Mouse (Mus musculus) cerebellum, postnatal 14 days (tissue): ENCODE measurements around the gene Rs1.
A peak's percentile ranks its signal among the peaks of the same experiment; 100 is the strongest.
"Not testable (repeated sequence)": the region's sequence is repeated elsewhere in the genome, so short reads cannot be mapped to it uniquely, and the experiment has no call there.

Experiments used
- DNase-seq, 2 experiments: peaks; one replicate each; pipeline ENCODE4 v3.0.0; 2021; ENCODE audit warnings: mixed read lengths in 2 of 2

The Rs1 gene

GRCm38 (mm10) chrX:160767713-160768112 is at the start of gene Rs1:
Gene Rs1 (plus strand): TSS chrX:160768013.
- DNase-seq: no peak

DNA sequence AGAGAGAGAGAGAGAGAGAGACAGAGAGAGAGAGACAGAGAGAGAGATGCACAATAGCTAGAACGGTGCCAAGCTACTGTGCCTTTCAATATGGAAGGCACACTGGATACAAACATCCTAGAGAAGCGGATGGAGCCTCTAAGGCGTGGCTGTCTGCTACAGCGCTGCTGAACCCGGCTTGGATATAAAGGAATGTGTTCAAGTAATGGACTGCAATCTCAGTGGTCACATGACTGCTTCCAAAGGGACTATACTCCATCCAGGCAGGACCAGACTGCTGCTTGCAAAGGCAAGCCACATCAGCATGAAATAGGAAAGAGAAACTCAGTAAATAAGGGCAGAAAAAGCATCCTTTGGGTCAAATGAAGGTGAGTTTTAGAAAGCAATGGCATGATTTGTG is 32.2 kb upstream of the Rs1 start, which contains the start of gene Ppef1:
Gene Ppef1, minus strand, starts transcription at position 116 of the 400 bp plus-strand sequence.
- DNase-seq: no peak

- DNase-seq: no peak
These were observed 22.4 kb upstream of the Rs1 start for GRCm38 (mm10) chrX:160745399-160745798.

DNA sequence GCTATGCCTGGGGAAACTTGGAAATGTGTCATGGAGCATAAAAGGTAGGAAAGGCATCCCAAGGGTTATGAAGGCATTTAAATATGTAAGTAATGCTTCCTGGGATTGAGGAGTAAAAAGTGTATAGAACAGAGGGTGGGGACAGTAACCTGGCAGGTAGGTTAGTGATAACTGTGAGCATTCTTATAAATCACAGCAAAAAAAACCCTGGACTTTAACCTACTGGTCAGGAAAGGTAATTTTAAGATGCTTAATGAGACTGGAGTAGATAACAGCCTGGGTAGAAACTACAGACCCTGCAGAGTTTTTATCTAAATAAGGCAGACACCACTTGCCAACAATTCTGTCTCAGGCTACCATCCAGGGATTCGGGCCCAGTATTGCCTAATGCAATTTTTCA is 19.2 kb upstream of the Rs1 start:
- peak in 1 of 2 experiments; percentile 10 for DNase-seq

- DNase-seq: no peak
These were observed 17.0 kb upstream of the Rs1 start for GRCm38 (mm10) chrX:160750808-160751207.

DNA sequence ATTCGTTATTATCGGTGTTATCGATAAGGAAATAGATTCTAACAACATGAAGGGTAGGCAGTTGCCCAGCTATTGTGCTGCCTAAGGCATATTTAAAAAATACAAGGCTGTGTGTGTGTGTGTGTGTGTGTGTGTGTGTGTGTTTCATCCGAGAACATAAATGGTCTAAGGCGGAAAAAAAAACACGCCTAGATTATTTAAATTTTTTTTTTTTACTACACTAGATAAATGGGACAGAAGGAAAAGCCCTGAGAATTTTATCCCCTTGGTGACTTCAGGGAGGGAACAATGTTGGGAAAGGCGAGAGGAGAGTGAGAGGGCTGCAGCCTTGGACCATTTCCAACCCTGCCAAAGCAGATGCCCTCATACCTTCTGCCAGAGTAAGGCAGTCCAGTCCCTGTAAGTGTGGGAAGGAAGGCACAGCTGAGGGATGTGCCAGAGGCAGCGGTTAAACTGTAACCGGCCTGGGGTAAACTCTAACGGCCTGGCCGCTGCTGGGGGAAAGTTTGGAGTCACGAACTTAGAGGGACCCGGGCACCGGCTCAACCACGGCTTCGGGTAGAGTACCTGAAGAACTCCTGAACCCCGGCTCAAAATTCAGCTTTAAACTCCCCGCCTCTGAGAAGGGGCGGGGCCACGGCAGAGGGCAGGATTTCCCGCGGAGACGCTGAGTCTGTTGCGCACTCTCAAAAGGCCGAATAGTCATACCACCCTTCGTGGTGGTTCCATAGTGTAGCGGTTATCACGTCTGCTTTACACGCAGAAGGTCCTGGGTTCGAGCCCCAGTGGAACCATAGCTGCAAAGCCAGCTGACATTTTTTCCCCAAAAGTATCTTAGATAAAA is 2.2 kb upstream of the Rs1 start:
- DNase-seq: peak; percentile 94 to 96

GRCm38 (mm10) chrX:160766233-160766616 is 1.6 kb upstream of the Rs1 start:
- no peak for DNase-seq

DNA sequence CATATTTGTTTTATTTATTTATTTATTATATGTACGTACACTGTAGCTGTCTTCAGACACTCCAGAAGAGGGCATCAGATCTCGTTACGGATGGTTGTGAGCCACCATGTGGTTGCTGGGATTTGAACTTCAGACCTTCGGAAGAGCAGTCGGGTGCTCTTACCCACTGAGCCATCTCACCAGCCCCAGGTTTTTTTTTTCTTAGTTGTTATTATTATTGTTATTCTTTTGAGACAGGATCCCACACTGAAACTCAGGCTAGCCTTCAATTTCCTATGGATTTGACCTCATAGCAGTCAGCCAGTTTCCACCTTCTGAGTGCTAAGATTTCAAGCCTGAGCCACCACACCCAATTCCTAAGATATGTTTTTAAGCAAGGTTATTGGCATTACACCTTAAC is 1.8 kb downstream of the Rs1 start:
- not testable (repeated sequence) for DNase-seq

GRCm38 (mm10) chrX:160773033-160773432 is 5.2 kb downstream of the Rs1 start:
- DNase-seq: no peak

- DNase-seq: no peak
These were observed 14.5 kb downstream of the Rs1 start for GRCm38 (mm10) chrX:160782276-160782675.

- no peak for DNase-seq
These were observed 27.1 kb downstream of the Rs1 start for GRCm38 (mm10) chrX:160794920-160795319.

GRCm38 (mm10) chrX:160804409-160805150 is 36.8 kb downstream of the Rs1 start:
- peak in 1 of 2 experiments; percentile 11 for DNase-seq

DNA sequence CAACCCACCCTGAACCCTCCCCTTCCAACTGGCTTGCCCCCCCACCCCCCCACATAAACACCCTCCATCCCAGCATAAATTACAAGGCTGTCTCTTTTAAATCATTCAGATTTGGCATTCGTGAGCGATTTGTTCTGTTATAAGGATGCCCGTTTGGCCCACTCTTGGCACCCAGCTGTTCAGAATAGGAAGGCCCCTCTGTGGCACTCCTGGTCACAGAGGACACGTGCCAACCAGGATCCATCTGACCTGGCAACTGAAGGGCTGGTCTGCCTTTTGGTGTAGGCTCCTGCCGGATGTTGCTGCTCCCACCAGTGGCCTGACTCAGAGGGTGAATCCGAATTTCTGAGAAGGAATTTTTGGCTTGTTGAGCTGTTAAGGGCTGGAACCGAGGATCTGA is 40.4 kb downstream of the Rs1 start:
- peak; percentile 46 to 54 for DNase-seq
